Mouse (Mus musculus) hematopoietic stem cell, adult 5-6 weeks (primary cell): ENCODE results near the gene Bcan. TPM values are rescaled to one million over a fixed set of nuclear protein-coding genes. Genes with fewer than 3 reads are reported as not detected.

Source experiments
- ATAC-seq, 2 experiments: fragments of 125-278 bp in 1 of 2; replicated peaks in 1 of 2; 2 replicates each; pipeline ENCODE4 v1.8.0; 2016 to 2017; ENCODE audit warnings: inconsistent platforms in 2 of 2, mild to moderate bottlenecking in 2 of 2, moderate number of reproducible peaks in 2 of 2, low read depth in 1 of 2, moderate TSS enrichment in 1 of 2; ENCODE audit not compliant: low FRiP score in 2 of 2, poor library complexity in 2 of 2, severe bottlenecking in 2 of 2, insufficient read depth in 1 of 2, low TSS enrichment in 1 of 2
- total RNA-seq: library from RNA; stranded (forward); fragments of 172-1452, 232-1000 nt; gene quantifications from 2 replicates; pipeline ENCODE4 v1.2.3, GENCODE M21; 2017

Bcan gene
- total RNA-seq, 1 experiment from 2014 or later, result not detected

DNA sequence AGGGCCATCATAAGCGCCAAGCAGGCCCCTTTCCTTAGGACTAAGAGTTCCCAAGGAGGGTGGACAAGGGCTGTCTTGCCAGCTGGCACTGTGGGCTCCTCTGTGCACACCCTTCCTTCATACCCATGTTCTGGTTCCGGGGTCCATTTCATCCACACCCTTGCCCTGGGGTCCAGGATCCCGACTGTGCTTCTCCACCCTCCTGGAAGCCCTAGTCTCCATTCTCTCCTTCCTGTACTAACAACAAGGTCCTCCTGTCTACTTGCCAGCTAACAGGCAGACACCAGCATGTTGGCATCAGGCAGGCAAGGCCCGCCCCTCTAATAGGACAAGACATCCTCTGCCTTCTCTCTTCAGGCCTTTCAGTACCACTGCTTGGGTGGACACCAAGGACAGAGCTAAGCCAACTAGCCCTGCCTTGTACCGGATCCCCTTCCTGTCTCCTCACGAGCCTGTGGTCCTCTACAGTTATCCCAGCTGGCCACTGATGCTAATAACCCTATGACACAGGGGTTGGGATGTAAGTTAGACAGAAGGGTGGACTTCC is 18.7 kb downstream of the Bcan start:
- ATAC-seq, result no peak

DNA sequence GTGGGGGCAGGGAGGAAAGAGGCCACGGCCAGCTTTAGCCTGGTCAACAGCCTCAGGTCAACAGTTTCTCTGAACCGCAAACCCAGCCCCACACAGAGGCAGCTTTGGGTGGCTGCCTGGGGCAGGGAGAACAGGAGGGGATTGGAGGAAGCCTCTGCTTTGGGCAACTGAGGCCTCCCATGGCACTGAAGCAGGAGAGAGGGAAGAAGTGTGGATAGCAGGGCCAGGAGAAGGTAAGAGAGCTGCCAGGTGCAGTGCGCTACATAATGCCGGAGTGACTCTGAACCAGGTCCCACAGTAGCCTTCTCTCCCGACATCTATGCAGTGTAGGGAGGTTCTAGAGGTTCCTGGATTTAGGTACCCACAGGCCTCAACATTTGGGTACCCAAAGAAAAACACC is 19.3 kb downstream of the Bcan start:
- ATAC-seq, result no peak

DNA sequence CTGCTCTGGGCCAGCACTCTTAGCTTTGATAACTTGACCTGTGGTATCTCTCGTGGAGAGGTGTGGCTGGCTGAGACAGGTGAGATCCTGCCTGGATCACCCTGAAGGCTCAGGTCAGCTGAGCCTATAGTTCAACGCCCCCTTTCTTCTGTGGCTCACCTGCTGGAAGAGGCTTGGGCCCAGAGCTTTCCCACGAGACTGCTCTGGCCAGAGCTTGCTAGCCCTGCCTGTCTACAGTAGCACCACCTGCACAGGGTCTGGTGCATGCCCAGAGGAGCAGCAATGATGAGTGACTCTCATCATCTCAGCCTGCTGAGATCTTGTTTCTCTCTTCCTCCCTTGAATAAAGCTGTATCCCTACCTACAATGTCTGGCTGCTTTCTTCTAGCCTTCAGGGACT is 19.9 kb downstream of the Bcan start:
- ATAC-seq, result no peak

DNA sequence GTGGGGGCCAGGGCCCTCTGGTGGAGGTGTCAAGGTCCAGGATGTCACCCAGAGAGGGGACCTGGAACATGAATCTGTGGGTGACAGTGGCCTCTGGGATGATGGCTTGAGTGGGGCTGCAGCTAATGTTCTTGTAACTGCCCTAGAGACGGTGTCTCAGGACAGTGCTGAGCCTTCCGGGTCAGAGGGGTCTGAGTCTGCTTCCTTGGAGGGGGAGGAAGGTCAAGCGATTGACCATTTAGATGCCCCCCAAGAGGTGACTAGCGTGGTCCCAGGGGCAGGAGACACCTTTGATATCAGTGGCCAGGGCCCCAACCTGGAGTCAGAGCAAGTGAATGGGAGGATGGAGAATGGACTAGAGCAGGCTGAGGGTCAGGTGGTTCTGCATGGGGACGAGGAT is 20.5 kb downstream of the Bcan start:
- ATAC-seq, result no peak

DNA sequence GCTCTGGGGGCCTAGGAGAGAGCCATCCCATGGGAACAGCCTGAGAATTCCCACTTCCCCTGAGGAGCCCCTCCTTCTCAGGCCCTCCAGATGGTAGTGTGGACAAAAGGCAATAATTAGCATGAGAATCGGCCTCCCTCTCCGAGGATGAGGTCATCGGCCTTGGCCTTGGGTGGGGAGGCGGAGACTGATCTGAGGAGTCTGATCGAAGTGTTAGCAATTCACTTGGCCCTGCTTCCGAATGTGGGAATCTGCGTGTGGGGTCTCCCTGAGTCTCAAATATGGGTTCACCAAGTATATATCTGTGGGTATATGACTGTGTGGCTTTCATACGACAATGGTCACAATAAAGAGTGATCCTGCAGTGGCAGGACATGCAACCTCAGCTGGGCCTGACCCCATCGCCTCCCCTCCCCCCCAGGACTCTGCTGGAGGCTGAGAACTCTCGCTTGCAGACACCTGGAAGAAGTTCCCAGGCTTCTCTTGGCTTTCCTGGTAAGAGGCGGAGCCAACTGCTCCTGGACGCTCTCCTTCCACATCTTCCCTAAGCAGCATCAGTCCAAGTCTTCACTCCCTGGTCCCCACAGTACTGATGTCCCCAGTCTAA is 25.5 kb downstream of the Bcan start:
- no peak for ATAC-seq

DNA sequence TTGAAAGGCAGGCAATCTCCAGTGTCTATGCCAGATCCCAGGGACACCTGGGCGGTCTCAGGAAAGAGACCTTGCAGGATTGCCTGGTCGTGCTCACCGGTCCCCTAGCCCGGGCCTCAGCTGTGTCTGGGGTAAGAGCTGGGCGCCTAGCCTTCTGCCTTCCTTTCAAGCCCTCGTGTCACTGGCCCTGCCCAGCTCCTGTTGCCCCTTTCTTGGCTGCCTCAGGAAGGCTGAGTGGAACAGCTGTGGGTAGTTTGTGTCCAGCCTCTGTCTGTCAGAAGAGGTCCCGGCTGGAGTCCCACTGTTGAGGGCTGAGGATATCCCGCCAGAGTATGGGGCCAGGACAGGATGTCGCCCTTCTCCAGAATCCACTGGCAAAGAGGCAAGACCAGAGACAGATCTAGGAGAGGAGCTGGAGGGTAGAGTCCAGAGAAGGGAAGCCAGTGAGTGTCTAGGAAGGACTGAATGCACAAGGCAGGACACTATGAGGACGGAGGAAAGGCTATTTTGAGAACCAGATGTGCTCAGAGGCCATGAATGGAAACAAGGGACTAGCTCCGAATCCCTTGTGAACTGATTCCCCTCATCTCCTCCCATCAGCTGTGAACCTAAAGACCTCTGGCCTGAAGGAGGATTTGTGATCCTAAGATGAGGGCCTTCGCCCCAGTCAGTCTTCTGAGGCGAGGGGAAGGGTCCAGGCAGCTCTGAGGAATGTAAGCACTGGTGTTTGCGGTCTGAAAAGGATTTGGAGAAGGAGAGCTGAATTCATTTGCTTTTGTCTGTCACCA is 26.2 kb downstream of the Bcan start:
- no peak for ATAC-seq

DNA sequence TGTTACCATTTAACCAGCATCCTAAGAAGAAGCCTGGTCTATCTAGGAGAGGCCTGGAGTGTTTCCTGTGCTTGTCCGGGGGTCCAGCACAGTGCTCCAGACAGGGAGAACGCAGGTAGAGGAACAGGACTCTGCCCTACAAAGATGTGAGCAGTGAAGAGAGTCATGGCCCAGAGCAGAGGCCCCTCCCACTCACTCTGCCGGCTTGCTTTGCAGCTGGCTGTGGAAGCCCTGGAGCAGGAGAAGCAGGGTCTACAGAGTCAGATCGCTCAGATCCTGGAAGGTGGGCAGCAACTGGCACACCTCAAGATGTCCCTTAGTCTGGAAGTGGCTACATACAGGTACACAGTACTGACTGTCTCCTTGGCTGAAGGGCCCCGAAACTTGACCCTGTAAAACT is 27.3 kb downstream of the Bcan start:
- no peak for ATAC-seq

DNA sequence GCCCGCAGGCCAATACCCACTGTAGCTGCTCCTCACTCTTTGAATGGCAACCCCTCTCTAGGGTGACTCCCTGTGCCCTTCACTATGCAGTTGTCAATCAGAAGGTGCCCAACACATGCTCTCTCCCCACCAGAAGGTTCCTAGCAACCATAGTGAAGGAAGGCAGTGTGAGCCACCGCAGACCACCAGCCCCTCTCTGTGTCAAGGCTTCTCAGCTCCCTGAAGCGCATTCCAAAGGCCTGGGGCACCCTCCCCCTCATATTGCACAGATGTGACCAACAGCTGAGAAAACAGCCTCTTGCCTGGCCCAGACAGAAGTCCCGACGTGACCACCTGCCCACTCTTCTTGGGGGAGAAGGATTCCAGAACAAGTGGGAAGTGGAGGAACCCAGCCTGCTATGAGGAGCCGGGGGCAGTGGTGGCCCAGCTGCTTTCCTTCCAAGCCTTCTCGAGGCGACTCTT is 27.8 kb downstream of the Bcan start:
- ATAC-seq, result no peak

DNA sequence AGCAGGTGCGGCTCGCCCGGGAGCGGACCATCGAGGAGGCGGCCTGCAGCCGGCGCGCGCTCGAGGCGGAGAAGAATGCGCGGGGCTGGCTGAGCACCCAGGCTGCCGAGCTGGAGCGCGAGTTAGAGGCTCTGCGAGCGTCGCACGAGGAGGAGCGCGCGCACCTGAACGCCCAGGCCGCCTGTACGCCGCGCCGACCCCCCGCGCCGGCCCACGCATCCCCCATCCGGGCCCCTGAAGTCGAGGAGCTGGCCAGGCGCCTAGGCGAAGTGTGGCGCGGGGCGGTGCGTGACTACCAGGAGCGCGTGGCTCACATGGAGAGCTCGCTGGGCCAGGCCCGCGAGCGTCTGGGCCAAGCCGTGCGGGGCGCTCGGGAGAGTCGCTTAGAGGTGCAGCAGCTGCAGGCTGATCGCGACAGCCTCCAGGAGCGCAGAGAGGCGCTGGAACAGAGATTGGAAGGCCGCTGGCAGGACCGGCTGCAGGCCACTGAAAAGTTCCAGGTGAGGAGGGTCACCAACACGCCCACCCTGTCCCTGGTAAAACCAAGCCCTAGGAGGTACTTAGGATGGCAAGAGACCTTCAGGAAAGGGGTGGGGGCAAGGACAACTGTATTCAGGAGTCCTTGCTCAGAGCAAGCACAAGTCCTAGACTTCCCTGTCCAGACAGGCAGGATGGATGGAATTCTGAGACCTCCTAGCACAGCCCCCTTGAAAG is 28.4 kb downstream of the Bcan start:
- no peak for ATAC-seq

DNA sequence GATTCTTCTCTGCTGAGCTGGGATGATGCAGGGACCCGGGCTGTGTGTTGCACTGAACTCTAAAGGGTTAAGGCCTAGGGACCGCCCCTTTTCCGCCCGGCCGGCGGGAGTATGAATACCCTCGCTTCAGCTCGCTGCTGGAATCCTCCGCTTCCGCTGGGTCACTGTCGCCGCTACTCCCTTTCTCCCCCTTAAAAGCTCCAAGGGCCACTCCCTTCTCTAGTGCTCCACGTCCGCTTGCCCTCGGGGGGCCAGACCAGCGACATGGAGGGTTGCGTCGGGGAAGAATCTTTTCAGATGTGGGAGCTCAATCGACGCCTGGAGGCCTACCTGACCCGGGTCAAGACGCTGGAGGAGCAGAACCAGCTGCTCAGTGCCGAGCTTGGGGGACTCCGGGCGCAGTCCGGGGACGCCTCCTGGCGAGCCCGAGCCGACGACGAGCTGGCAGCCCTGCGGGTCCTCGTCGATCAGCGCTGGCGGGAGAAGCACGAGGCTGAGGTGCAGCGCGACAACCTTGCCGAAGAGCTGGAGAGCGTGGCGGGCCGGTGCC is 29.0 kb downstream of the Bcan start, which contains the start of gene Nes:
TSS of gene Nes (plus strand) at position 140 of the 550 bp plus-strand sequence.
- ATAC-seq, result peak; percentile 14 to 18; a peak in 1 of 4 replicates

DNA sequence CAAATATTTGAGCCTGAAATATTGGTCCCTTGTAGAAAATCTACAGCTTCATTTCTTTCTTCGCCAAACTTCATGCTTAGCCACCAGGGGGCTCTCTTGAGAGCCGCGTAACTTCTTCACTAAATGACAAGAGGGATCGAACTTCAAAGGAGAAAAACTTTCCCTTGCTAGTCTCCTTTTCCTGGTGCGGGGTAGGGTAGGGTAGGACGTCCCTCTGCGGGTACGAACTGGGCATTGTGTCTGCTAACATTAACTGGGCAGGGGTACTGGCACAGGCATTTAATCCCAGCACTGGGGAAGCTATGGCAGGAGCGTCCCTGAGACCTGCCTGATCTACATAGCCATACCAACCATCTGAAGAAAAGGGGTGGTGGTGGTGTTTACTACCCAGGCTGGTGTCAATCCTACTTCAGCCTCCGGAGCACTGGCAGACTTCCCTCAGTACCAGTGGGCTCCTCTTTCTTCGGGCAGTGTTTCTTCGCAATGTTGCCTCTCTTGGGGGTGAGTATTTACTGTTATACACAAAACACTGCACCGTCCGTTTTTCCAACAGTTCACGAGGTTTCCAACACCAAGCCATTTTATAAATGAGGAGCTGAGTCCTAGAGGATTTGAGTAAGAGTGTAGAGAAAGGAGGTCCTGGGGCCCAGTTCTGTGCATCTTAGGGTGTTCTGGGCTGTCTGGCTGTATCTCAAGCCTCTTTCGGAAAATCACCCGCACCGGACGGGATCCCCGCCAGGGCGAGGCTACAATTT is 29.7 kb downstream of the Bcan start:
- ATAC-seq, result 0 out of 4 replicates have a peak, but pooled peaks of 1 of the 2 experiments have one; percentile 20

DNA sequence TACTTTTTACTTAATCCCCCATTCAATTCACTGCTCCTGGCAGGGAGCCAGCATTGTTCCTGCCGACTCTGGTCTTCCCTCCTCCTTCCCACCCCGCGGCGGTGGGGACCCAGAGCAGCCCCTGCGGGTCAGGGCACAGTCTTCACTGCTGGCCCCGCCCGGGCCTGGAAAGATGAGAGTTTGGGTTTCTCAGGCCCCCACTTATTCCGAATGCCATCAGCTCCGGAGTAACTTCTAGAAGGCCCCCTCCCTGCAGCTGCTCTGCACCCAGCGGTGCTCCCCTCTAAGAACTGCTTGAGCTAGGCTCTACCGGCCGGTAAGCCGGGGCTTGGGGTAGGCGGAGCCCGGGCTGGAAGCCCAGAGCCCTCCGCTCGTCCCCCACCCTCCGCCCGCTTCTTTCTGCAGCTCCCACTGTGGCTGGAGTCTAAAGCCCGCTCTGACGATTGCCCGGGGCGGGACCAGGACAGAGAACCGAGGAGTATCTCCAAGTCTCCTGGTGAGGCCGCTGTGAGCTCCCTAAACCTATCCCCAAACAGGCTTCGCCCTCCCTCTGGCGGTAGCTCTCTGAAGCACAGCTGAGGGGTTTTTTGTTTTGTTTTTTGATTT is 39.3 kb downstream of the Bcan start:
- ATAC-seq, result peak; percentile 97 to 99

DNA sequence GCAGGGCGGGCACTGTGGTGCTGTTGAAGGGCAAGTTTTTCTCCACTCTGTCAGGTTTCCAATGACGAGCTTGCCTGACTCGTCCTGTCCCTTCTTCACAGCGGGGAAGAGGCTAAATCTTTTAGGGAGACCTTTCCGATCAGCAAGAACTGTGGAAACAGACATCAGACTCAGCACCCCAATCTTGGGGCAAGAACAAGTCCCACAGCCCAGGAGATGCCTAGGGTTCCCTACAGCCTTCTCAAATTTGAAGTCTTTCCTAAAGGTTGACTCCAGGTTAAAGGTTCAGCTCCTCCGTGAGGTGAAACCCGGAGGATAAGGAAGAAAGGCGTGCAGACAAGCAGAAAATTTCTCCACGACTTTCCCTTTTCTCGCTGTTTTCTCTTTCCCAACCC is 39.8 kb downstream of the Bcan start:
- ATAC-seq, result no peak

DNA sequence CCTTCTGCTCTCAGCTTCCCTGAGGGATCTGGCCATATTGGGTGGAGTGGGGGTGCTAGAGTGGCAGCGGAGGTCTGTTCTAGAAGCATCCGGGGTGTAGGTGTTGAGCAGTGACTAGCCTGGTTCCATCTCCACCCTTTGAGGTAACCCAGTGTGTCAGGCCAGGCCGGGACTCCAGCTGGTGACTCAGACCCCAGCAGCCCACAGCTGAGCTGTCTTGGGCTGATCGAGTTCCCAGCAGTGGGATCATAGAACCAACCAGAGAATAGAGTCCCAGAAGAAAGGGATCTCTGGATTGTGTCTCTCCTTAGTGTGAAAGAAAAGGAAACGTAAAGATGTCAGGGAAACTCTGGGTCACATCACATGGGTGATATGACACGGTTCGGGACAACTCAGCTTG is 40.7 kb downstream of the Bcan start:
- ATAC-seq, result no peak

DNA sequence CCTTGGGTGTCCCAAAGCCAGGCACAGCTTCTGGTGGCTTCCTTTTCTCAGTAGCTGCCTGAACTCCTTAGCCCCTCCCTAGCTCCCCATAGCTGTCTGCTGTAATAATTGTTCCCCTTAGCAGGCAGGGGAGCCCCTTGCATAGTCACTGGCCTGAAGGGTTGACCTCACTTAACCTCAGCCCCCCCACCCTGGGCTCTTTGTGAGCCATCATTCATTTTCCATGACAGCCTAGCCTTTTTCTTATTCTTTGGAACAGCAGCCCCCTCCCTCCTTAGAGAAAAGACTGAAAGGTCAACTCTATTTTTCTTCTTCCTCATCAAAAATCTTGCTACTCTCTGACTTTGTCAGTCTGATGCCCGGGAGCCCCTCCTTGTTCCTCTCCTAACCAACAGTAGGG is 41.1 kb downstream of the Bcan start:
- no peak for ATAC-seq

DNA sequence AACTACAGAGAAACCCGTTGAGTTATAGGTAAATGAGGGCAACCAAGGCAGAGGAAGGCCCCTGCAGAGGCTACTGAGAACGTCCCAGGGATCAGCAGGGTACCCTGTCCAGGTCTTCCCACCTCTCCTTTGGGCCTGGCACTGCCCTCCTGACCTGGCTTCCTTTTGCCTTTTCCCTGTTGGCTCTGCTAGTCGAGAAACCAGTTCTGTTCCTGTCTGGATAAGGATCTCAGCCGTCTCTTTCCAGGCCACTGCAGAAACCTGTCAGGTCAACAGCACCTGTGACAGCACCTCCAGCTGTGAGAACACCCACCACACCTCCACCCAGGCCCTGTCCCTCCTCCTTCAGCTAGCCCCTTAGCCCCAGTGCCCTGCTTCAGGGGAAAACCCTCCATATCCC is 41.6 kb downstream of the Bcan start:
- ATAC-seq, result no peak

DNA sequence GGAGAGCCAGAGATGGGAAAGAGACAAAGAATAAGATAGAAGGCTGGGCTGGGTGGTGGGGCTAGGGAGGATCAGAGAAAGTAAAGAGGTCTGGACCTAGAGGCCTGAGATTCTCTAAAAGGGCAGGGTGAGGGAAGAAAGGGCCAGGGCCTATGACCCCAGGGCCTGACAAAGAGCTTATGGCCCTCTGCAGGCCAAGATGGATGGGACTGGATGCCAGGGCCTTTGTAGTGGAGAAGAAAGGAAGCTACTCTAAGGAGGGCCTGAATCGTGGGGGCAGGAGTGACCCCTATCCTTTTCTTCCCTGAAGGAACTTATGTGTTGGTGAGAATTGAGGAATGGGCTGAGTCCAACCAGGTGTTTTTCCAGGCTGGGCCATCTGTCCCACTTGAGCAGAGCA is 42.0 kb downstream of the Bcan start:
- no peak for ATAC-seq
